Mouse (Mus musculus) neutrophil, adult 5-6 weeks (primary cell): ENCODE results near the gene Il1rl1. TPM values are rescaled to one million over a fixed set of nuclear protein-coding genes. Genes with fewer than 3 reads are reported as not detected.
A peak's percentile ranks its signal among the peaks of the same experiment; 100 is the strongest.

Source experiments
- ATAC-seq: fragments of 151-379, 151-347 bp; 2 replicates; pipeline ENCODE4 v1.8.0; 2017; ENCODE audit warnings: mild to moderate bottlenecking, moderate TSS enrichment; ENCODE audit not compliant: insufficient number of reproducible peaks, poor library complexity, low FRiP score, severe bottlenecking; ENCODE audit errors: extremely low read depth
- total RNA-seq: library from RNA; stranded (forward); fragments of 200-1000 nt; gene quantifications from 2 replicates; pipeline ENCODE4 v1.2.3, GENCODE M21; 2017

Gene Il1rl1
- total RNA-seq, 1 experiment from 2014 or later = 4.1 TPM

GRCm38 (mm10) chr1:40430143-40430834 is 919 bp downstream of the Il1rl1 start:
- ATAC-seq = no peak

GRCm38 (mm10) chr1:40432169-40432568 is 2.8 kb downstream of the Il1rl1 start:
- ATAC-seq = no peak

- no peak for ATAC-seq
Measured at GRCm38 (mm10) chr1:40435936-40436335, 6.6 kb downstream of the Il1rl1 start.

- ATAC-seq = no peak
Measured at GRCm38 (mm10) chr1:40437340-40437739, 8.0 kb downstream of the Il1rl1 start.

GRCm38 (mm10) chr1:40439504-40439903 is 10.1 kb downstream of the Il1rl1 start:
- no peak for ATAC-seq

GRCm38 (mm10) chr1:40444800-40445199 is 15.4 kb downstream of the Il1rl1 start:
- 0 out of 2 replicates have a peak, but pooled peaks have one; percentile 9 for ATAC-seq

- peak; percentile 68; the same call in 1 of the 2 replicates for ATAC-seq
Measured at GRCm38 (mm10) chr1:40465477-40466430, 36.4 kb downstream of the Il1rl1 start, which contains the start of gene Il18r1. Gene Il18r1, plus strand, starts transcription at chr1:40465552.

GRCm38 (mm10) chr1:40467306-40467705 is 37.9 kb downstream of the Il1rl1 start:
- no peak for ATAC-seq

- no peak for ATAC-seq
Measured at GRCm38 (mm10) chr1:40468805-40469204, 39.4 kb downstream of the Il1rl1 start.

- no peak; the same call in 1 of the 2 replicates for ATAC-seq
Measured at GRCm38 (mm10) chr1:40469900-40470299, 40.5 kb downstream of the Il1rl1 start.

GRCm38 (mm10) chr1:40472401-40472800 is 43.0 kb downstream of the Il1rl1 start:
- ATAC-seq = no peak

- ATAC-seq = peak; percentile 59
Measured at GRCm38 (mm10) chr1:40473640-40474039, 44.3 kb downstream of the Il1rl1 start.

GRCm38 (mm10) chr1:40474336-40474735 is 45.0 kb downstream of the Il1rl1 start:
- no peak for ATAC-seq

GRCm38 (mm10) chr1:40475697-40476096 is 46.3 kb downstream of the Il1rl1 start:
- peak; percentile 21; the same call in 1 of the 2 replicates for ATAC-seq

- no peak for ATAC-seq
Measured at GRCm38 (mm10) chr1:40476756-40477155, 47.4 kb downstream of the Il1rl1 start.

- peak; percentile 62; the same call in 1 of the 2 replicates for ATAC-seq
Measured at GRCm38 (mm10) chr1:40479505-40479923, 50.1 kb downstream of the Il1rl1 start.

- no peak for ATAC-seq
Measured at GRCm38 (mm10) chr1:40494594-40494993, 65.2 kb downstream of the Il1rl1 start.

- ATAC-seq = no peak
Measured at GRCm38 (mm10) chr1:40499708-40500107, 70.3 kb downstream of the Il1rl1 start.

GRCm38 (mm10) chr1:40501126-40501525 is 71.8 kb downstream of the Il1rl1 start:
- ATAC-seq = no peak
